Mouse (Mus musculus) spleen, adult 2 months (tissue): ENCODE measurements around the gene Zdhhc1. TPM values are rescaled to one million over a fixed set of nuclear protein-coding genes. Genes with fewer than 3 reads are reported as not detected.

Source experiments
- DNase-seq, 2 experiments: peaks; one replicate each; pipeline versions ENCODE4 v3.0.0 to v3.0.0-alpha.2; 2012 to 2021; ENCODE audit warnings: low spot score in 2 of 2, low read depth in 1 of 2
- H3K27ac ChIP-seq: fragments of 200-500 bp; 2 replicates; pipeline ENCODE4 v1.5.1; 2012; ENCODE audit warnings: low read length, inconsistent platforms; ENCODE audit not compliant: insufficient read depth
- H3K27me3 ChIP-seq: fragments of 200-500 bp; 2 replicates; pipeline ENCODE4 v1.6.1; 2012; ENCODE audit warnings: mild to moderate bottlenecking, moderate library complexity, low read length, inconsistent platforms; ENCODE audit not compliant: control insufficient read depth, insufficient read depth
- H3K36me3 ChIP-seq: fragments of 200-500 bp; 2 replicates; pipeline ENCODE4 v1.6.1; 2012; ENCODE audit warnings: mild to moderate bottlenecking, low read length, inconsistent platforms; ENCODE audit not compliant: control insufficient read depth, insufficient read depth
- H3K4me1 ChIP-seq: fragments of 200-500 bp; 2 replicates; pipeline ENCODE4 v1.6.1; 2011; ENCODE audit warnings: inconsistent platforms; ENCODE audit not compliant: control insufficient read depth, insufficient read depth, insufficient read length
- H3K4me3 ChIP-seq: fragments of 200-500 bp; 2 replicates; pipeline ENCODE4 v1.5.1; 2011; ENCODE audit warnings: mild to moderate bottlenecking, inconsistent platforms; ENCODE audit not compliant: insufficient read depth, insufficient read length; ENCODE audit errors: extremely low read depth
- CTCF ChIP-seq: fragments of 200-500 bp; IDR thresholded peaks from 2 replicates; pipeline ENCODE4 v1.5.1; 2011; ENCODE audit warnings: mild to moderate bottlenecking, inconsistent platforms; ENCODE audit not compliant: insufficient read depth, insufficient read length, insufficient replicate concordance; ENCODE audit errors: extremely low read depth
- POLR2A ChIP-seq: fragments of 200-500 bp; IDR thresholded peaks from 2 replicates; pipeline ENCODE4 v1.6.1; 2011; ENCODE audit warnings: low read depth, low read length, inconsistent platforms
- WGBS: fragments of 180-500 bp; shearing (Covaris S2); methylation state at CpG from one replicate; pipeline ENCODE4 v1.1.7; 2018; 5-methylcytosine and 5-hydroxymethylcytosine counted together
- polyA plus RNA-seq: library from polyadenylated mRNA; depleted of rRNA; stranded (reverse); fragments of >200 nt; gene quantifications from 2 replicates; pipeline ENCODE4 v1.2.3, GENCODE M21; 2012

The Zdhhc1 gene
- polyA plus RNA-seq, 1 experiment, result 15.3 TPM

DNA sequence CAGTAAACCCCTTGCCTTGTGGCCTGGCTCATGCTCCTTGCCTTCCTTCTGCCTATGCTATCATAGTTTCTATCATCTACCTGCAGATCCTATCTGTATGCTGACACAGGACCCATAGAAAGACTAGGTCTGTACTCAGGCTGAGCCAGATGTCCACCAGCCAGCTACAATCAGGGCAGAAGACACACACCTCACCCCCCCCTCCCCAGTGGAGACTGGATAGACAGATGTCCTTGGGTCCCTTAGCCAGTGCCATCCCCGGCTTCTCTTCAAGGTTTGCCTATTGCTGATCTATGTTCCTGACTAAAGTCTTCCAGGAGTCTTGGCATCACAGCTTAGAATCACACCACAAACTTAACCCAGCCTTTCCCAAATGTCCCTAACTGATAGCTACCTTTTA lies 31.5 kb upstream of the Zdhhc1 start:
- Histone ChIP-seq H3K27me3 (no peaks in the 10 kb centered on the region), H3K4me3 (no peak overlapping the region), H3K27ac (no peak overlapping the region), H3K4me1 (no peaks in the 10 kb centered on the region), H3K36me3 (peaks cover 29% of the 10 kb centered on the region)
- 96% methylated on average over 1 of the region's 1 CpGs for WGBS
- no peak for DNase-seq
- TF ChIP-seq CTCF, result no peak
- no peak for TF ChIP-seq POLR2A

DNA sequence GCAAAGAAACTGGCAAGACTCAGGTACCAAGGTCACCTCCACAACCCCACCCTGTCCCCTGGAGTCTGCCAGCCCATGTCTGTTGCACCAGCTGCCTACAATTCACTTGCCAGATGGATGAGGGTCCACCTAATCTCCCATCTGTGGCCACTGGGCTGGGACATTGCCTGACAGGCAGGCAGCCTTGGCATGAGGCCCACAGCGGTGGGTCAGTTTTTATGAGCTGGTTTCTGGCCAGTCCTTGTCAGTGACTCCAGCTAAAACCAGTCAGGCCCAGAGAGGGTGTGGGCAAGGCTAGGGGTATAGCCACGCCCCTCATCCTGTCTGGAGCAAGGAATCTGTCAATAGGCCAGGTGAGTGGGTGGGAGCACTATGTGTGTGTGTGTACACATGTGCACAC lies 30.4 kb upstream of the Zdhhc1 start:
- 70% methylated on average over 2 of the region's 2 CpGs for WGBS
- Histone ChIP-seq H3K36me3 (peaks cover 36% of the 10 kb centered on the region), H3K4me1 (no peaks in the 10 kb centered on the region), H3K27me3 (no peaks in the 10 kb centered on the region), H3K27ac (no peak overlapping the region), H3K4me3 (no peak overlapping the region)
- DNase-seq, result no peak
- TF ChIP-seq POLR2A (no peak), CTCF (no peak)

DNA sequence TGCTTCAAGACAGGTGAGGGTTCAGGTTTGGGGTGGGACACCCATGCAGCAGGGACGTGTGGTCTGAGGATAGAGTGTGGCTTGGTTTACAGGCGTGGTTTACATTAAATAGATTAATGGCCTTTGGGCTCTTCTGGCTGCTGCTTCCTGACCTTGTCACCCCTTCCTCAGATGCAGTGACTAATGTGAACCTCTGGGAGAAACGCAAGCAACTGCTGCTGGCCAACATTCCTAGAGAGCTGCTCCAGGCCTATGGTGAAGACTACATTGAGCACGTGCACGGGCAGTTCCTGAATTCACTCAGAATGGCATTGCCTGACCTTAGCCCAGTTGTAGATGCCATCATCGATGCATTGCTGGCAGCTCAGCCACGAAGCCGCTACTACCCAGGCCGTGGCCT lies 26.2 kb upstream of the Zdhhc1 start:
- 87% methylated on average over 9 of the region's 9 CpGs for WGBS
- Histone ChIP-seq H3K4me3 (no peak overlapping the region), H3K36me3 (peaks cover 26% of the 10 kb centered on the region), H3K4me1 (peaks cover 6% of the 10 kb centered on the region), H3K27me3 (0 out of 2 replicates have a peak, but pooled peaks cover 4% of the 10 kb centered on the region), H3K27ac (no peak overlapping the region)
- TF ChIP-seq CTCF (no peak), POLR2A (no peak)
- DNase-seq, result no peak

DNA sequence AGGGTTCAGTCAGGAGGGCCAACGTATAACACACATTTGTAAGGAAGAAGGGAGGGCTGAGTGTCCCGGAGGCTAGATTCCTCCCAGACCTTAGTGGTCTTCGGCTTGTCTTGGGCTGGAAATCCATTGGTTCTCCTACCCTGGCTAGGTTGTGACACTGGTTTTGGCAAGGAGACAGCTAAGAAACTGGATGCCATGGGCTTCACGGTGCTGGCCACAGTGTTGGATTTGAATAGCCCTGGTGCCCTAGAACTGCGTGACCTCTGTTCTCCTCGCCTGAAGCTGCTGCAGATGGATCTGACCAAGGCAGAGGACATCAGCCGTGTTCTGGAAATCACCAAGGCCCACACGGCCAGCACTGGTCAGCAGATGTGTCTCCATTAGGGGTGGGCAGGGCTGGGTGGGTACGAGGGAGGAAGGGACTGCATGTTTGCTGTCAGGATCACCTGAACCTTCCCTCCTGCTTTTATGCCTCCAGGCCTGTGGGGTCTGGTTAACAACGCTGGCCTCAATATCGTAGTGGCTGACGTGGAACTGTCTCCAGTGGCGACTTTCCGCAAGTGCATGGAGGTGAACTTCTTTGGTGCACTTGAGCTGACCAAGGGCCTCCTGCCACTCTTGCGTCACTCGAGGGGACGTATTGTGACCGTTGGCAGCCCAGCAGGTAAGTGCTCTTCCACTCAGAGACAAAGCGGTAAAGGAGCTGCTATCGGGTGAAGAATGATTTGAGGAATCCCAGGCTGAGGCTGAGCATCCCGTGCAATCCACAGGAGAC lies 25.5 kb upstream of the Zdhhc1 start:
- TF ChIP-seq CTCF, result no peak
- no peak for TF ChIP-seq POLR2A
- WGBS, result 93% methylated on average over 21 of the region's 21 CpGs
- H3K36me3 ChIP-seq, result peaks cover 26% of the 10 kb centered on the region
- H3K4me3 ChIP-seq, result no peak overlapping the region
- 0 out of 2 replicates have a peak, but pooled peaks cover 4% of the 10 kb centered on the region for H3K27me3 ChIP-seq
- no peak for DNase-seq
- no peak overlapping the region for H3K27ac ChIP-seq
- peaks cover 6% of the 10 kb centered on the region for H3K4me1 ChIP-seq

DNA sequence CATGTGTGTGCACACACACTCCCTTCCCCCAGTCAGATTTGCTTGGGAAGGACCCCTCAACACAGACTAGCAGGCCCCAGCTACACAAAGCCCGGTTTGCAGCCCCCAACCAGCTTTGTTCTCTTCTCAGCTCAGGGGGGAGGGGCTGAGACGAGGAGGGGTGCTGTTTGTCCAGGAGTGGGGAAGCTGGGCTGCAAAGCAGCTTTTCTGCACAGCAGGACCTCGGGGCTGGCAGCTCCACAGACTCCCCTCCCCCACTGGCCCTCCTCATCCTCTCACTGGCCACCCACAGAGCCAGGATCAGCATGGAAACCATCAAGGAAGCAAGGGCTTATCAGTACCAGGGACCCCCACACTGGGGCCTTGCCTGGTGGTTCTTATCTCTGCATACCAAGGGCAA lies 24.4 kb upstream of the Zdhhc1 start:
- Histone ChIP-seq H3K4me1 (peaks cover 6% of the 10 kb centered on the region), H3K36me3 (peaks cover 26% of the 10 kb centered on the region), H3K27ac (no peak overlapping the region), H3K27me3 (0 out of 2 replicates have a peak, but pooled peaks cover 4% of the 10 kb centered on the region), H3K4me3 (no peak overlapping the region)
- WGBS, result 64% methylated on average over 3 of the region's 3 CpGs
- TF ChIP-seq POLR2A (no peak), CTCF (no peak)
- DNase-seq, result no peak

DNA sequence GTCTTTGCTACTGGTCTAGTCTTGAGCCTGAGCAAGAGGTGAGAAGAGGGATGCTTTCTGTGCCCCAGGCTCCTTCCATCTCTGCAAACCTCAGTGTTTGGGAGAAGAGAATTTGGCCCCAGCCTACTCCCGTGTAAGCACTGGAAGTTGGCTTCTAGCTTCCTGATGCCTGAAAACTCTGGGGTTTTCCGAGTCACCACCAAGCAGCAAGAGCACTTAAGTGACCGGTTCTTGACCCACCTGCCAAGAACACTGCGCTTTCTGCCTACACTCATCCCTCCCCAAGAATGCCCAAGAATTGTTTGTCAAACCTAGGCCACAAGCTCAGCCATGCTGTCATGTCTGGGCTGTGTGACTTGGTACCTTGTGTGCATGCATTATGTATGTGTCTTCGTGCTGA lies 23.8 kb upstream of the Zdhhc1 start:
- peaks cover 6% of the 10 kb centered on the region for H3K4me1 ChIP-seq
- 85% methylated on average over 5 of the region's 5 CpGs for WGBS
- TF ChIP-seq CTCF (no peak), POLR2A (no peak)
- peaks cover 24% of the 10 kb centered on the region for H3K36me3 ChIP-seq
- peaks cover 4% of the 10 kb centered on the region; the same call in 1 of the 2 replicates for H3K27me3 ChIP-seq
- no peak overlapping the region for H3K4me3 ChIP-seq
- no peak overlapping the region for H3K27ac ChIP-seq
- no peak for DNase-seq

DNA sequence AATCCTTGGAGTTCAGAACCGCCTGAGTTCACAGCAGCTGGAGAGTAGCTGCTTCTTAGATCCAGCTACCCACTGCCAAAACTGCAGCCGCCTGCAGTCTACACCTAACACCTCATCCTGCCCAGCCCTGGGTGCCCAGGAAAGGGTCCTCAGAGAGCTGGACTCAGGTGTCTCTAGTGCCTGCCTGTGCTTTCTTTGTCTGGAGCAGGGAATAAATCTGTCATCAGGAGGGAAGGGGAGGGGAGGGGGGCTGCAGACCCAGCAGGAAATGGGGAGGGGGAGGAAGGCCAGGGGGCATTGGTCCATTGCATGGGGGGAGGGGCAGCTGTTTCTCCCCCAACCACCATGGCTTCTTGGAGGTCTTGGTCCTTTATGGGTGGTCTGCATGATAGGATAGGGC lies 22.9 kb upstream of the Zdhhc1 start:
- TF ChIP-seq POLR2A, result no peak
- no peak for TF ChIP-seq CTCF
- no peak for DNase-seq
- H3K4me1 ChIP-seq, result peaks cover 6% of the 10 kb centered on the region
- WGBS, result 27% methylated on average over 2 of the region's 2 CpGs
- no peak overlapping the region for H3K27ac ChIP-seq
- H3K36me3 ChIP-seq, result peaks cover 16% of the 10 kb centered on the region
- no peak overlapping the region for H3K4me3 ChIP-seq
- H3K27me3 ChIP-seq, result peaks cover 5% of the 10 kb centered on the region; the same call in 1 of the 2 replicates
